Mouse (Mus musculus) MEL (cell line): ENCODE results near the gene Col18a1. TPM values are rescaled to one million over a fixed set of nuclear protein-coding genes. Genes with fewer than 3 reads are reported as not detected.

Source experiments
- DNase-seq: peaks from one replicate; pipeline ENCODE4 v3.0.0; 2011; ENCODE audit warnings: low read depth, low spot score
- H3K27ac ChIP-seq: 2 replicates; pipeline ENCODE4 v1.5.1; 2012; ENCODE audit warnings: low read depth, mild to moderate bottlenecking, control low read depth, low read length, moderate library complexity; ENCODE audit not compliant: control insufficient read depth
- H3K27me3 ChIP-seq, 2 experiments: fragments of 150-350 bp in 1 of 2; sonication (generic) in 1 of 2; 2 replicates each; pipeline ENCODE4 v1.6.1; 2012; ENCODE audit warnings: low read length in 2 of 2, mild to moderate bottlenecking in 2 of 2, improper control_type of control experiment in 1 of 2, moderate library complexity in 1 of 2; ENCODE audit not compliant: insufficient read depth in 2 of 2, control insufficient read depth in 1 of 2
- H3K36me3 ChIP-seq, 2 experiments: 2 replicates each; pipeline ENCODE4 v1.6.1; 2012 to 2014; ENCODE audit warnings: low read length in 2 of 2, improper control_type of control experiment in 1 of 2, inconsistent platforms in 1 of 2, mild to moderate bottlenecking in 1 of 2; ENCODE audit not compliant: insufficient read depth in 2 of 2, control insufficient read depth in 1 of 2
- H3K4me1 ChIP-seq, 2 experiments: fragments of 150-350 bp in 1 of 2; sonication (generic) in 1 of 2; 2 replicates each; pipeline ENCODE4 v1.6.1; 2012; ENCODE audit warnings: low read length in 2 of 2, improper control_type of control experiment in 1 of 2, mild to moderate bottlenecking in 1 of 2; ENCODE audit not compliant: insufficient read depth in 2 of 2, control insufficient read depth in 1 of 2
- H3K4me3 ChIP-seq, 2 experiments: fragments of 150-350 bp in 1 of 2; sonication (generic) in 1 of 2; 2 replicates each; pipeline ENCODE4 v1.5.1; 2012; ENCODE audit warnings: low read depth in 2 of 2, low read length in 2 of 2, mild to moderate bottlenecking in 2 of 2, moderate library complexity in 2 of 2, control low read depth in 1 of 2, improper control_type of control experiment in 1 of 2; ENCODE audit not compliant: control insufficient read depth in 1 of 2, insufficient read depth in 1 of 2
- H3K79me2 ChIP-seq: 2 replicates; pipeline ENCODE4 v1.6.1; 2012; ENCODE audit warnings: mild to moderate bottlenecking, low read length, moderate library complexity; ENCODE audit not compliant: control insufficient read depth, poor library complexity, insufficient read depth
- H3K9ac ChIP-seq: 2 replicates; pipeline ENCODE4 v1.6.1; 2012; ENCODE audit warnings: low read depth, mild to moderate bottlenecking, control low read depth, low read length, moderate library complexity; ENCODE audit not compliant: control insufficient read depth, poor library complexity, severe bottlenecking
- H3K9me3 ChIP-seq: fragments of 150-350 bp; sonication (generic); replicated peaks from 2 replicates; pipeline ENCODE4 v1.6.1; 2012; ENCODE audit warnings: mild to moderate bottlenecking, low read length, improper control_type of control experiment, moderate library complexity; ENCODE audit not compliant: insufficient read depth
- CHD2 ChIP-seq: IDR thresholded peaks from 2 replicates; pipeline ENCODE4 v1.6.1; 2011; ENCODE audit warnings: low read length, improper control_type of control experiment
- CTCF ChIP-seq, 3 experiments: IDR thresholded peaks in 2 of 3; conservative IDR thresholded peaks in 1 of 3; 2 replicates each; pipeline ENCODE4 v1.5.1; 2011 to 2012; ENCODE audit warnings: low read length in 3 of 3, low read depth in 2 of 3, mild to moderate bottlenecking in 2 of 3, improper control_type of control experiment in 1 of 3, inconsistent platforms in 1 of 3, mixed read lengths in 1 of 3, moderate library complexity in 1 of 3; ENCODE audit not compliant: control insufficient read depth in 1 of 3, insufficient read depth in 1 of 3, poor library complexity in 1 of 3, severe bottlenecking in 1 of 3
- E2F4 ChIP-seq: IDR thresholded peaks from 2 replicates; pipeline ENCODE4 v1.6.1; 2011; ENCODE audit warnings: low read depth, low read length, improper control_type of control experiment, borderline replicate concordance
- EP300 ChIP-seq, 2 experiments: IDR thresholded peaks; 2 replicates each; pipeline ENCODE4 v1.6.1; 2011; ENCODE audit warnings: improper control_type of control experiment in 2 of 2, low read length in 2 of 2, low read depth in 1 of 2, mild to moderate bottlenecking in 1 of 2
- ETS1 ChIP-seq: IDR thresholded peaks from 2 replicates; pipeline ENCODE4 v1.6.1; 2012; ENCODE audit warnings: low read depth, mild to moderate bottlenecking, inconsistent platforms, low read length, improper control_type of control experiment, moderate library complexity
- GATA1 ChIP-seq: IDR thresholded peaks from 2 replicates; pipeline ENCODE4 v1.6.1; 2011; ENCODE audit warnings: low read depth, low read length, improper control_type of control experiment
- HCFC1 ChIP-seq: IDR thresholded peaks from 2 replicates; pipeline ENCODE4 v1.6.1; 2012; ENCODE audit warnings: low read depth, mild to moderate bottlenecking, inconsistent platforms, low read length, improper control_type of control experiment, moderate library complexity
- KAT2A ChIP-seq: conservative IDR thresholded peaks from 2 replicates; pipeline ENCODE4 v1.6.1; 2012; ENCODE audit warnings: low read depth, low read length, improper control_type of control experiment, inconsistent platforms
- MAZ ChIP-seq: IDR thresholded peaks from 2 replicates; pipeline ENCODE4 v1.6.1; 2012; ENCODE audit warnings: low read depth, mild to moderate bottlenecking, inconsistent platforms, low read length, improper control_type of control experiment
- MXI1 ChIP-seq: IDR thresholded peaks from 2 replicates; pipeline ENCODE4 v1.6.1; 2011; ENCODE audit warnings: mild to moderate bottlenecking, low read depth, low read length, improper control_type of control experiment
- MYC ChIP-seq: IDR thresholded peaks from 2 replicates; pipeline ENCODE4 v1.6.1; 2011; ENCODE audit warnings: low read depth, mild to moderate bottlenecking, low read length, improper control_type of control experiment, moderate library complexity
- RAD21 ChIP-seq: IDR thresholded peaks from 2 replicates; pipeline ENCODE4 v1.6.1; 2011; ENCODE audit warnings: mild to moderate bottlenecking, low read depth, low read length, improper control_type of control experiment
- SIN3A ChIP-seq: IDR thresholded peaks from 2 replicates; pipeline ENCODE4 v1.6.1; 2012; ENCODE audit warnings: low read length, improper control_type of control experiment, inconsistent platforms
- TBP ChIP-seq: IDR thresholded peaks from 2 replicates; pipeline ENCODE4 v1.8.0; 2011; ENCODE audit warnings: low read depth, low read length, improper control_type of control experiment
- TCF12 ChIP-seq: IDR thresholded peaks from 2 replicates; pipeline ENCODE4 v1.6.1; 2014; ENCODE audit warnings: low read depth, mild to moderate bottlenecking, inconsistent platforms, low read length, improper control_type of control experiment, moderate library complexity
- USF1 ChIP-seq: IDR thresholded peaks from 2 replicates; pipeline ENCODE4 v1.6.1; 2014; ENCODE audit warnings: low read depth, mild to moderate bottlenecking, inconsistent platforms, low read length, improper control_type of control experiment, moderate library complexity
- ZC3H11A ChIP-seq: IDR thresholded peaks from 2 replicates; pipeline ENCODE4 v1.6.1; 2012; ENCODE audit warnings: low read depth, mild to moderate bottlenecking, inconsistent platforms, low read length, improper control_type of control experiment
- ZKSCAN1 ChIP-seq: IDR thresholded peaks from 2 replicates; pipeline ENCODE4 v1.6.1; 2012; ENCODE audit warnings: low read depth, mild to moderate bottlenecking, inconsistent platforms, low read length, improper control_type of control experiment, moderate library complexity
- ZMIZ1 ChIP-seq: IDR thresholded peaks from 2 replicates; pipeline ENCODE4 v1.6.1; 2012; ENCODE audit warnings: low read depth, mild to moderate bottlenecking, inconsistent platforms, low read length, improper control_type of control experiment, moderate library complexity
- polyA plus RNA-seq, 2 experiments: library from polyadenylated mRNA; stranded (reverse) in 1 of 2; unstranded in 1 of 2; fragments of >175 nt in 1 of 2; fragments of >200 nt in 1 of 2; gene quantifications; 2 replicates each; pipeline versions ENCODE4 v1.2.1 to v1.2.4; 2012; ENCODE audit warnings: low replicate concordance in 2 of 2, low read depth in 1 of 2; ENCODE audit not compliant: insufficient read length in 2 of 2, insufficient read depth in 1 of 2, missing spikeins in 1 of 2
- total RNA-seq: library from RNA; depleted of rRNA; stranded (reverse); fragments of 300-350 nt; gene quantifications from 2 replicates; pipeline ENCODE4 v1.2.3, GENCODE M21; 2012

The Col18a1 gene
- total and polyA plus RNA-seq, 3 experiments = 0.46 to 1.3 TPM; not detected in 1

- no peak for TF ChIP-seq EP300 (IDR thresholded peaks at IDR 0.05; ENCODE audit: low read depth in 1 of 2, low read length in 2 of 2)
- TF ChIP-seq USF1 = peak; percentile 26; the same call in 1 of the 2 replicates
- DNase-seq = no peak
- Histone ChIP-seq H3K4me1 (peaks cover 0 to 12% of the 10 kb centered on the region in 2 experiments; a peak in 2 of 4 replicates), H3K36me3 (peaks cover 0 to 5% of the 10 kb centered on the region in 2 experiments; a peak in 1 of 4 replicates), H3K4me3 (no peak overlapping the region), H3K79me2 (no peaks in the 10 kb centered on the region), H3K9ac (no peak overlapping the region), H3K27me3 (peaks cover 0 to 3% of the 10 kb centered on the region in 2 experiments; a peak in 2 of 4 replicates), H3K9me3 (no peaks in the 10 kb centered on the region), H3K27ac (no peak overlapping the region)
Observed at GRCm38 (mm10) chr10:77182804-77183331, 16.5 kb upstream of the Col18a1 start.

- H3K4me1 ChIP-seq = no peaks in the 10 kb centered on the region
- DNase-seq = no peak
- H3K9me3 ChIP-seq = no peaks in the 10 kb centered on the region
- H3K9ac ChIP-seq = no peak overlapping the region
- peaks cover 3 to 7% of the 10 kb centered on the region in 2 experiments; a peak in 3 of 4 replicates for H3K27me3 ChIP-seq
- no peaks in the 10 kb centered on the region for H3K79me2 ChIP-seq
- no peaks in the 10 kb centered on the region for H3K36me3 ChIP-seq
- H3K4me3 ChIP-seq = no peak overlapping the region
- TF ChIP-seq CTCF (IDR thresholded peaks at IDR 0.05 in 2 of 3, conservative IDR thresholded peaks at IDR 0.05 in 1 of 3; ENCODE audit: control insufficient read depth in 1 of 3, insufficient read depth in 1 of 3, low read depth in 2 of 3, low read length in 3 of 3, poor library complexity in 1 of 3, severe bottlenecking in 1 of 3) = no peak
- no peak for TF ChIP-seq ZMIZ1
- no peak for TF ChIP-seq EP300 (IDR thresholded peaks at IDR 0.05; ENCODE audit: low read depth in 1 of 2, low read length in 2 of 2)
- no peak overlapping the region for H3K27ac ChIP-seq
Observed at GRCm38 (mm10) chr10:77180110-77180509, 13.8 kb upstream of the Col18a1 start.

GRCm38 (mm10) chr10:77178691-77179090 is 12.3 kb upstream of the Col18a1 start:
- TF ChIP-seq ETS1 (no peak), SIN3A (no peak), E2F4 (no peak), RAD21 (no peak), MYC (no peak), TCF12 (no peak), HCFC1 (no peak), GATA1 (no peak), ZKSCAN1 (no peak), KAT2A (no peak), MXI1 (no peak), TBP (no peak), ZC3H11A (no peak), MAZ (no peak), CHD2 (no peak)
- TF ChIP-seq, all 39 proteins: peak for 0
- Histone ChIP-seq H3K79me2 (no peaks in the 10 kb centered on the region), H3K36me3 (no peaks in the 10 kb centered on the region), H3K27me3 (peaks cover 3 to 8% of the 10 kb centered on the region in 2 experiments), H3K4me3 (no peak overlapping the region), H3K4me1 (no peaks in the 10 kb centered on the region), H3K9me3 (no peaks in the 10 kb centered on the region), H3K9ac (no peak overlapping the region), H3K27ac (no peak overlapping the region)
- no peak for DNase-seq
